Mouse (Mus musculus): Measurements from ENCODE around the gene Setd5.

- TF ChIP-seq TAL1 (IDR thresholded peaks at IDR 0.05; ENCODE audit: low read length) (no peak), GATA1 (IDR thresholded peaks at IDR 0.05; ENCODE audit: low read length) (no peak)
These were observed 30.0 kb upstream of the Setd5 start for GRCm38 (mm10) chr6:113047016-113047746.
